Mouse (Mus musculus) central nervous system, embryonic 14 days (tissue): Measurements from ENCODE around the gene Lrig2. TPM values are rescaled to one million over a fixed set of nuclear protein-coding genes. Genes with fewer than 3 reads are reported as not detected.

ENCODE experiments used
- polyA plus RNA-seq: library from polyadenylated mRNA; depleted of rRNA; stranded (reverse); fragments of >200 nt; gene quantifications from 2 replicates; pipeline ENCODE4 v1.2.3, GENCODE M21; 2012; rRNA removed

Gene Lrig2
- polyA plus RNA-seq: 22.2 and 23.3 TPM in 2 replicates

DNA sequence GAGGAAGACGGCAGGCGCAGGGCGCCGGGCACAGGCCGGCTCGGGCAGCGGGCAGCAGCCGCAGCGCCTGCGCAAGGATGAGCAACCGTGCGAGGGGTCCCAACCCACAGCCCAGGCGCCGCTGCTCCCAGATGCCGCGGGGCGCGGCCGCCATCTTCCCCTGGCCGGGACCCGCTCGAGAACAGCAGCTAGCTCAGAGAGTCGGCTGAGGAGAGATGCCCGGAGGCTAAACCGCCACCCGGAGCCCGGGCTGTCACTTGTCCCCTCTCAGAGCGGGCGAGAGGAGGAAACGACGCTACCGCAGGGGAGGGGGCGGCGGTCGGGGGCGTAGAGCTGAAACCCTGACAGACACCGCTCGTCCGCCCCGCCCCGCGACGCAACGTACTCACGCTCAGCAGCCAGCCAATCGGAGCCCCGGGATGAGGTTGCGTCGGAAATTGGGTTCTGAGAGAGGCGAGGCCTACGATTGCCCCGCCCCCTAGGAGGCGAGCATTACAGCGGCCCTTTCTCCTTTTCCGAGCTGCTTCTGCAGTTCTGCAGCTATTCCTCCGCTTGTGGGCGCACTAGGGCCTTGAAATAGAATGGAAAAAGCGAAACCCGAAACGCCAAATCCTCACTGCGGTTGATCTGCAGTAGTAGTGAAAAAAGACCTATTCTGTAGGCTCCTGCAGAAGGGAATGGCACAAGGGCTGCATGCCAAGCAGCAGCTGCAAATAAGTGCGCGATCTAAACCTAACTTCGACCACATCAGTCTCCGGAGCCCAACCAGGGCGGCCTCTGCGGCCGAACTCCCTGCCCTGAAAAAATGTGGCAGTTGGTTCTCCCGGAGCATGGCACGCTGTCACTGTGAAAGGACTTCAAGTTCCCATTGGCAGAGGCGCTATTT, at the start of gene Lrig2:
TSS of gene Lrig2 (minus strand) at position 381 of the 886 bp plus-strand sequence.

Other genes with a start within 250 kb of the Lrig2 start
- gene Slc16a1, start 126.8 kb upstream of the Lrig2 start, polyA plus RNA-seq: 8.5 and 8.7 TPM in 2 replicates